Mouse (Mus musculus) hindbrain, embryonic 16.5 days (tissue): ENCODE data around the gene Shc1. TPM values are rescaled to one million over a fixed set of nuclear protein-coding genes. Genes with fewer than 3 reads are reported as not detected.
A peak's percentile ranks its signal among the peaks of the same experiment; 100 is the strongest.

ENCODE experiments used
- ATAC-seq: fragments of 200-750 bp; cut with Nextera tagmentation; 2 replicates; pipeline ENCODE4 v1.8.0; 2017; ENCODE audit warnings: moderate TSS enrichment, moderate library complexity
- H3K27ac ChIP-seq: fragments of 300-500 bp; sonication (generic); 2 replicates; pipeline ENCODE4 v1.5.1; 2014; ENCODE audit warnings: low read depth, mild to moderate bottlenecking, control low read depth, low read length, moderate library complexity
- H3K27me3 ChIP-seq: fragments of 300-500 bp; sonication (generic); replicated peaks from 2 replicates; pipeline ENCODE4 v1.6.1; 2014; ENCODE audit warnings: low read length; ENCODE audit not compliant: control insufficient read depth, insufficient read depth
- H3K36me3 ChIP-seq: fragments of 300-500 bp; sonication (generic); 2 replicates; pipeline ENCODE4 v1.6.1; 2014; ENCODE audit warnings: mild to moderate bottlenecking, low read length, moderate library complexity, mixed read lengths; ENCODE audit not compliant: control insufficient read depth, insufficient read depth
- H3K4me1 ChIP-seq: fragments of 300-500 bp; sonication (generic); 2 replicates; pipeline ENCODE4 v1.6.1; 2014; ENCODE audit warnings: low read depth, low read length; ENCODE audit not compliant: control insufficient read depth, insufficient read depth
- H3K4me2 ChIP-seq: fragments of 300-500 bp; sonication (generic); 2 replicates; pipeline ENCODE4 v1.6.1; 2014; ENCODE audit warnings: mild to moderate bottlenecking, low read length, control low read depth, moderate library complexity
- H3K4me3 ChIP-seq: fragments of 300-500 bp; sonication (generic); 2 replicates; pipeline ENCODE4 v1.5.1; 2014; ENCODE audit warnings: mild to moderate bottlenecking, low read length, control low read depth, moderate library complexity
- H3K9ac ChIP-seq: fragments of 300-500 bp; sonication (generic); 2 replicates; pipeline ENCODE4 v1.6.1; 2014; ENCODE audit warnings: low read depth, mild to moderate bottlenecking, control low read depth, low read length, moderate library complexity
- H3K9me3 ChIP-seq: fragments of 300-500 bp; sonication (generic); 2 replicates; pipeline ENCODE4 v1.6.1; 2014; ENCODE audit warnings: mild to moderate bottlenecking, low read length, moderate library complexity; ENCODE audit not compliant: control insufficient read depth
- WGBS: fragments of 180-500 bp; shearing (Covaris S2); extraction: QIAGEN DNeasy Blood & Tissue Kit; methylation state at CpG from one replicate; pipeline ENCODE4 v1.1.7; 2014; 5-methylcytosine and 5-hydroxymethylcytosine counted together
- polyA plus RNA-seq: library from polyadenylated mRNA; unstranded; fragments of >200 nt; fragmentation: Nextera tagmentation; extraction: Ambion mirVana; gene quantifications from 2 replicates; pipeline ENCODE4 v1.2.1, GENCODE M21; 2015

The Shc1 gene
- polyA plus RNA-seq, 1 experiment from 2014 or later, result 16.9 TPM

DNA sequence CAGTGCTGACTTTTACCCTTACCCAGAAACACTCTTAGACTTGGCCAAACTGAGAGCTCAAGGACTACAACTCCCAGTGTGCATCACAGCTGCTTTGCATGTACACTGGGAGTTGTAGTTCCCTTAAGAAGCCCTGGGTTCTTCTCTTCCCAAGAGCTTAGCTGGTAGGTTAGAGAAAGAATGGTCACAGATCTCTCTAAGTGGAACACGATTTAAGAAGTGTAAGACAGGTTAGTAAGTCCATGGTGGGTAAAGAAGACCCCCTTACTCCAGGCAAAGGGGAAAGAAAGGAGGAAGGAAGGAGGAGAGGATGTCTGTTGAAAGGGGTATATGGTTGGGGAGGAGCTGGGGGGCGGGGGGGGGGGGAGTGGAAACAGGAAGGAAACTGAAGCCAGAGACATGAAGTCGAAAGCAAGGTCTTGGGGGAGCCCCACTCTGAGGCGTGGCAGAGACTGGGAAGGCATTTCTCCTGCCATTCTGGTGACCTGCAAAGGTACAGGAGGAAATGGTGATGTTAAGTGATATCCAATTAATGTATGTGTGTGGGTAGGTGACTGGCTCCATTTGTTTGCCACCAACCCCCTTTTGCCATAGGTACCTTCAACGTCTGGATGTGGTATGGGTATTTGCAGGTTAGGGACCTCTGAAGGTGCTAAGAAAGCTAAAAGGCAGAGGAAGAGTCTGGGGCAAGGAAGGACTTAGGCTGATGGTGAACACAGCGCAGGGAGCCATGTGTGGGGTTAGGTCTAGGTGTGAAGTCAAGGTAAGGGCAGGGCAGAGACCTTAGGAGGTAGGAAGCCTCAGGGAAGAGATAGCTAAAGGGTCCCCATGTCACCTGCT lies 29.1 kb upstream of the Shc1 start:
- Histone ChIP-seq H3K36me3 (no peaks in the 10 kb centered on the region), H3K27ac (no peak overlapping the region), H3K4me2 (no peak overlapping the region), H3K4me1 (peaks cover 30% of the 10 kb centered on the region), H3K9me3 (no peaks in the 10 kb centered on the region), H3K27me3 (no peaks in the 10 kb centered on the region), H3K9ac (no peak overlapping the region), H3K4me3 (no peak overlapping the region)
- peak; percentile 29; the same call in 1 of the 2 replicates for ATAC-seq
- 71% methylated on average over 5 of the region's 6 CpGs for WGBS

DNA sequence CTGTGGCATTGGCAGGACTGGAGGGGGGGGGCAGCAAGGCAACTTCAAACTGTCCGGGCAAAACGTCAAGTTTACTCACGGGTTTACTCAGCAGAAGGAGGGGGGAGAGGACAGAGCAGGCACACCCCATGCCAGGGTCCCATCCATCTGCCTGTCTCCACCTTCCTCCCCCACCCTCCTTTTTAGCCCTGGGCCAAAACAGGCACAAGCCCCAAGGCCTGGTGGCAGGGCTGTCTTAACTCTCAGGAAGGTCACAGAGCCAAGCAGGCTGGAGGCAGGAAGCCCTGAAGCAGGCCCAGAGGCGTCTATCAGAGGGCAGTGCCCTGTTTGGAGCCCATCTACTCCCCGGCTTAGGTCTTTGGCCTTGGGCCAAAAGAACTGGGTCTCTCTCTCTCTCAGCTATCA lies 28.1 kb upstream of the Shc1 start:
- Histone ChIP-seq H3K27me3 (peaks cover 3% of the 10 kb centered on the region), H3K27ac (no peak overlapping the region), H3K4me2 (no peak overlapping the region), H3K4me1 (peaks cover 39% of the 10 kb centered on the region), H3K9ac (no peak overlapping the region), H3K9me3 (no peaks in the 10 kb centered on the region), H3K4me3 (no peak overlapping the region), H3K36me3 (no peaks in the 10 kb centered on the region)
- 53% methylated on average over 5 of the region's 5 CpGs for WGBS
- no peak for ATAC-seq

DNA sequence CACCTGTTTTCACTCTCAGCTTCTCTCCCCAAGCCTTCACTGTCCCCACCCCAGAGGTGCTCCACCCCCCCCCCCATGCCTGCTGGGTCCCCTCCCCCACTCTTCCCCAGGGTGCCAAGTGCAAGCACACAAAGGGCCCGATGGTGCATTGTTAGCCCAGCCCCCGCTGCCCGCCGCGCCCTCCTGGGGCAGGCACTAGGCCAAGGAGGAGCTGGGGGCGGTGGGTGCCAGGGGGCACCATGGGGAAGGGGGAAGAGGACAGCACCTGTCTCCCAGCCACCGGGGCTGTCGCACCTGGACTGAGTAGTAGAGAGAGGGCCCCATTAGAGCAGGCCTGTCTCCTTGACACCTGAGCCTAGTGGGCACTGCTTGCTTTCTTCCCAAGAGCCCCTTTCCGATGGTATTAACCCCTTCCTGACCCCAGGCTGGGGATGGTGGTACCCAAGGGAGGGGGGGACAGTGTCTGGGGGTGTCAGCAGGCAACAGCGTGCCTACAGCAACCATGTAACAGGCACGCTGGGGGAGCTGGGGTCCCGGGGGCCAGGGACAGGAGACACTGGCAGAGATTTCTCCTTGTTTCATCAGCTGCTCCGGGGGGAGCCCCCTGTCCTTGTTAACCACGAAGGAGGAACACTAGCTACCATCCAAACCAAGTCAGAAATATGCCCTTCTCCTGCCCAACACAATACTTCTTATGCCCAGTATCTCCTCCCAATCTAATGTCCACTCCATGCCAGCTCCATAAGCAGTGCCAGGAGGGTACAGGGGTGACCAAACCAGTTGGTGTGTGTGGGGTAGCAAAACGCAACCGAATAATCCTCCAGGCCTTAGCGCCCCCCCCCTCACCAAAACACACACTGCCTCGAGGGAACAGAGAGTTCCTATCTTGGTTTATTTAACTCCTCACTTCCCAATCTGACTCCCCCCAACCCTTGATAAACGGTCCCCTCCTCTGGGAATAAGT lies 27.3 kb upstream of the Shc1 start:
- Histone ChIP-seq H3K9me3 (no peaks in the 10 kb centered on the region), H3K27me3 (peaks cover 12% of the 10 kb centered on the region), H3K9ac (peak overlapping the region; percentile 53), H3K36me3 (no peaks in the 10 kb centered on the region), H3K4me1 (peaks cover 47% of the 10 kb centered on the region), H3K4me3 (peak overlapping the region; percentile 45), H3K27ac (no peak overlapping the region), H3K4me2 (peak overlapping the region; percentile 74)
- ATAC-seq, result no peak
- 17% methylated on average over 19 of the region's 19 CpGs for WGBS

DNA sequence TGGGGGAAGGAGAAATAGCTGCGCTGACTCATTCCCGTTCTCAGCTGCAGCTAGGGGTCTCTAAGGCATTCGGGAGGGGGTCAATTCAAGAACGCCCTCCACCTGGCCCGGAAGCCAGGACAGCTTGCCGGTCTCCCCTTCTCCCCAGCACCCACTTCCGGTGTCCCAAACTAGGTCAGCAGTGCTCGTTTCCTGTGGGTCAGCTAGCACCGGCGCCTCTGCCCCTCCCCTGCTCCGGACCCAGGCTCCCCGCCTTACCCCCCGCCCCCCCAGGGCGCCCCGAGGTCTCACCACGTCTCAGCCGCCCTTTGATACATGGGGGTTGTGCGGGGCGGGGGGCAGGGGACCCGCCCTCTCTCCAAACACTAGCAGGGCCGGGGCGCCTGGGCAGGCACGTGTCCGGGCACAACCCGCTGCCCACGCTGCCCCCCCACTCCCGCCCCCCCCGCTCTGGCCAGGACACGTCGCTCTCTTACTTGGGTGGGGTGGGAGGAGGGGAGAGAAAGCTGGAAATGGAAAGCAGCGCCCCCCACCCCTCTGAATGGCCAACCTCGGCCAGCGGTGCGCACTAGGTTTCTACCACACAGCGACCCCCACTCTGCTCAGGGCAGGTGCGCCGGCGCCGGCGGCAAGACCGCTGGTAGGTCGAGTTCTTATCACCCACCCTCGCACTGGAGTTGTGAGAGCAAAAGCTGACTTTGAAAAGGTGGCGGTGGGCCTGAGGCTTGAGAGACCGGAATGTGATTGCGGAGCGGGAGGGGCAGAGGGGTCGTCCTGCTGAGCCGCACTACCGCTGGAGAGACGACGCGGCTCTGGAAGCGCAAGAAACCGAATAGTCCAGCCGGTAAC lies 26.4 kb upstream of the Shc1 start:
- WGBS, result 0% methylated on average over 53 of the region's 56 CpGs
- Histone ChIP-seq H3K9ac (peak overlapping the region; percentile 53), H3K36me3 (no peaks in the 10 kb centered on the region), H3K4me3 (peak overlapping the region; percentile 45), H3K27me3 (peaks cover 16% of the 10 kb centered on the region), H3K27ac (no peak overlapping the region; the same call in 1 of the 2 replicates), H3K4me2 (peak overlapping the region; percentile 74), H3K9me3 (no peaks in the 10 kb centered on the region), H3K4me1 (peaks cover 55% of the 10 kb centered on the region)
- no peak for ATAC-seq

DNA sequence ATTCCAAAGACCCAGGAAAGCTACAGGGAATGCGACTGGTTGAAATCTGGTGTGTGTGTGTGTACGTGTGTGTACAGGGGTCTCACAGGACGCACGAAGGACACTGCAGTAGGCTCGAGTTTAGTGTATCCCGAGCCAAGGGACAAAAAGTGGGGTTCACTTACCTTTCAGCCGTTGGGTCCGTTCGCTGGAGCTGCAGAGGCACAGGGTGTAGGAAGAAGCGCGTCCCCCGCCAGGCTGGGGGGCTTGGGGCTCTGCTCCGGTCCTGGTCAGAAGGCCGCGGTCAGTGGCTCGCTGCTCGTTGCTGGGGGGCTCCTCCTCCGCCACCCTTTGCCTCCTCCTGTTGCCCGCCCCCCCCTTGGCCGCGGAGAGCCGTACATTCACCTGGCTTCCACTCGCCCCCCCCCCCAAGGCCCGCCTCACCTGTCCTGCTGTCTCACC lies 25.4 kb upstream of the Shc1 start:
- Histone ChIP-seq H3K27ac (no peak overlapping the region), H3K4me2 (peak overlapping the region; percentile 74), H3K4me3 (peak overlapping the region; percentile 45), H3K4me1 (peaks cover 52% of the 10 kb centered on the region), H3K27me3 (peaks cover 16% of the 10 kb centered on the region), H3K9ac (peak overlapping the region; percentile 49), H3K36me3 (no peaks in the 10 kb centered on the region), H3K9me3 (no peaks in the 10 kb centered on the region)
- ATAC-seq, result no peak
- under 1% methylated on average over 22 of the region's 24 CpGs for WGBS

DNA sequence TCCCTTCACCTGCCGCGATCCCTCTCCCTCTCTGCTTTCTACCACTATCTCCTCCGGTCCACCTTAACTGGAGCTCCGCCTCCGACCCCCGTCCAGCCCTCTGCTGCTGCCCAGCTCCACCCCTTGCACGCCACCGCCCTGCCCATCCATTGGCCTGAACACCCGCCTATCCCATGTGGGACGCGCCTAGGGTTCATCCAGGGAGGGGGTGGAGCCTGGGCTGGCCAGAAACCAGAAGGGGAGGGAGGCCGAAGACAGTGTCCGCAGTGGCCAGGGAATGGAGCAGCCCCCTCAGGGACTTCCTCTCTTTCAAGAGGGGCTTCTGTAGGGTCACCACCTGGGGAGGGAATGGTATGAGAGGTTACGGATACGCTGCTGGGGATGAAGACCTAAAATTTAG lies 24.6 kb upstream of the Shc1 start:
- Histone ChIP-seq H3K4me1 (peaks cover 52% of the 10 kb centered on the region), H3K36me3 (no peaks in the 10 kb centered on the region), H3K9me3 (no peaks in the 10 kb centered on the region), H3K9ac (peak overlapping the region; percentile 53), H3K4me3 (peak overlapping the region; percentile 45), H3K4me2 (peak overlapping the region; percentile 74), H3K27ac (peak overlapping the region; percentile 79), H3K27me3 (peaks cover 16% of the 10 kb centered on the region)
- peak; percentile 93 for ATAC-seq
- under 1% methylated on average over 15 of the region's 15 CpGs for WGBS

DNA sequence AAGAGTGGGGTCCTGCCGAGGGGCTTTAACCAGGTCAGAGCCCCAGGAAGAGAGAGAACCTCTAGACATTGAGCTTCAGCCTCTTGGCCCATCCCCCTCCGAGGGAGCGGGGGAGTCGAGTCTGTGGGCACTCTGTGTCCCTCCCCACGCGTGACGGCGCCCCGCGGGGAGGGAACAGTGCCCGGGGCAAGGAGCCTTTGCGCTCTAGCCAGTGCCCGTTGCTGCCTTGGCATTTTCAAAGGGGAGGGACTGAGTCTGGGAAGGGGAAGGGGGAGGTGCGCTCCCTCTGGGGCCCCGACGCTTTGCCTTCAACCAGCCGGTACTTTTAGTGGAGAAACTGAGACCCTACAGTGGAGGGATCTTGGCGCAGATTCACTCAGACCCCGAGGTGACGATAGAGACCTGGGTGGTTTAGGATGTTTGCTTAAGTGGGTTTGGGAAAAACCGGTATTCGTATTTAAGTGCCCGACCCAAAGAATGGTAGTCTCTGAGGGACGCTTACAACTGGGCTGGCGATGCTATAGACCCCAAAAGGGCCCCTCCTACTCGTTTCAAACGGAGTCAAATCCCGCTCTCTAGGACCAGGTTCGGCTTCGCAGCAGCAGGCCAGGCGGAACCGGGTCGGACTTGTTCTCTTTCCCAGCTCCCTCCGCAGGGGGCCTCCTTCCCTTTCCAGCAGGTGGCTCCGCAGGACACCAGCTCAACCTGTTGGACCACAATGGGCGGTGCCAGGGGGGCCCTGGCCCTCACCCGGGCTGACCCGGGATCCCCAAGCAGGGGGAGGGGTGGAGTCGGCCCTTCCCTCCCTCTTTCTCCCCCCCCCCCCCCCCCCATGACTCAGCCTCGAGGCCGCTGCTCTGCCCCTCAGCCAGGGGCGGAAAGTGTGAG lies 24.0 kb upstream of the Shc1 start, which contains the start of gene Zbtb7b:
Gene Zbtb7b (minus strand): TSS at position 771 of the 888 bp plus-strand sequence.
- Histone ChIP-seq H3K27ac (peak within 1 kb of the TSS; percentile 79), H3K4me2 (peak within 1 kb of the TSS; percentile 74), H3K9me3 (no peaks in the 10 kb centered on the region), H3K9ac (peak within 1 kb of the TSS; percentile 53), H3K4me1 (peaks cover 52% of the 10 kb centered on the region), H3K4me3 (peak within 1 kb of the TSS; percentile 45), H3K27me3 (peaks cover 16% of the 10 kb centered on the region), H3K36me3 (no peaks in the 10 kb centered on the region)
- under 1% methylated on average over 38 of the region's 42 CpGs for WGBS
- peak; percentile 49 for ATAC-seq

DNA sequence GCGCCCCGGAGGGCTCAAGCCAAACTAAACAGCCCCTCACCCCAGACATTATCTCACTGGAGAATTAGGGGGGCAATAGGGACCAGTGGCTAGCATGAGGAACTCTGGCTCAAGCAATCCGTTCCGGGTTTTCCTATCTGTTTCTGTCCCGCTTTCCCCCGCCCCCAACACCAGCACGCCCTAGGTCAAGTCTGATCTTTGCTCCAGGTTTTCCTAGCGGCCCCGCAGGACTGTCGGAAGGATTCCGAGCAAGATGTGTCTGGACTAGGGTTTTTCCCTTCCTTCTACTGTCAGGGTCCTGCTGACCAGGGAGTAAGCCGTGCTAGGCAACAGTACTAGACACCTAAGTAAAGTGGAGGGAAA lies 23.4 kb upstream of the Shc1 start:
- 0% methylated on average over 10 of the region's 12 CpGs for WGBS
- peak overlapping the region; percentile 33 for H3K9ac ChIP-seq

More for the DNA sequence above, 23.4 kb upstream of the Shc1 start:
- H3K4me3 ChIP-seq, result peak overlapping the region; percentile 45
- peaks cover 52% of the 10 kb centered on the region for H3K4me1 ChIP-seq
- peaks cover 16% of the 10 kb centered on the region for H3K27me3 ChIP-seq
- H3K9me3 ChIP-seq, result no peaks in the 10 kb centered on the region
- ATAC-seq, result peak; percentile 7; the same call in 1 of the 2 replicates
- H3K27ac ChIP-seq, result peak overlapping the region; percentile 34; the same call in 1 of the 2 replicates
- no peaks in the 10 kb centered on the region for H3K36me3 ChIP-seq
- H3K4me2 ChIP-seq, result peak overlapping the region; percentile 74
